Mouse (Mus musculus) induced T-regulatory cell, adult 2 months (primary cell): ENCODE data around the gene Kirrel3.
A peak's percentile ranks its signal among the peaks of the same experiment; 100 is the strongest.

ENCODE experiments used
- DNase-seq: peaks from one replicate; pipeline ENCODE4 v3.0.0-alpha.2; 2012; ENCODE audit warnings: low read depth

Gene Kirrel3

DNA sequence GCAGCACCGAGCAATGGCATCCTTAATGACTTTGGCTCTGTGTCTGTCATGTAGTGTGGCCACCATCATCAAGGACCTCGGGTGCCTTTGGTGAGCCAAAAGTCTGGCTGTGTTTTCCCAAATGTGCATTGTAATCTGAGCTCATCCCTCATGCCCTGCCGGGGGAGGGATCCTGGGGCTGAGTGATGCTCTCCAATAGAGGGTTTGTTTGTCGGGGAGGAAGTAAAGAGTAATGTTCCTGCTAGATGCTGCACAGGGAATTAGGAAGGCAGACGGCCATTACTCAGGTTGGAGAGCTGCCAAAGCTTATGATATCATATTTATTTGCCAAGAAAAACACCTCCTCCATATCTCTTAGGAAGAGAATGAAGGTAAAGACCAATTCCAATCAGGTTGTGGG lies 401.1 kb downstream of the Kirrel3 start:
- DNase-seq, result no peak

GRCm38 (mm10) chr9:34887196-34887595 lies 401.5 kb downstream of the Kirrel3 start:
- no peak for DNase-seq

DNA sequence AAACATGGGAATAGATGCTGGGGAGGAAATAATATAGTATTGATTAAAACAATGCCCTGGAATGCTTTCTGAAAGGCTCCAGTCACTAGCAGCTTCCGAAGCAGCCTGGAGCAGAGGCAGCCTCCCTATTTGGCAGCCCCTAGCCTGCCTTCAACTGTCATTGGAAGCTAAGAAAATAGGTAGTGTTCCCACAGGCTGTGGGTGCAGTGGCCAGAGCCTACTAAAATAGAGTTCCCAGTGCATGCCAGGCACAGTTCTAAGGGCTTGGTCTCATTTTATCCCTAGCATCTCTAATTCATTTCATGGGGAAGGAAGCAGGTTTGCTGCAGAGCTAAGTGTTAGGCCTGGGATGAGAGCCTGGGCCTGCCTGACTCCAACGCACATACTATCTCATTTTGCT lies 402.6 kb downstream of the Kirrel3 start:
- no peak for DNase-seq

DNA sequence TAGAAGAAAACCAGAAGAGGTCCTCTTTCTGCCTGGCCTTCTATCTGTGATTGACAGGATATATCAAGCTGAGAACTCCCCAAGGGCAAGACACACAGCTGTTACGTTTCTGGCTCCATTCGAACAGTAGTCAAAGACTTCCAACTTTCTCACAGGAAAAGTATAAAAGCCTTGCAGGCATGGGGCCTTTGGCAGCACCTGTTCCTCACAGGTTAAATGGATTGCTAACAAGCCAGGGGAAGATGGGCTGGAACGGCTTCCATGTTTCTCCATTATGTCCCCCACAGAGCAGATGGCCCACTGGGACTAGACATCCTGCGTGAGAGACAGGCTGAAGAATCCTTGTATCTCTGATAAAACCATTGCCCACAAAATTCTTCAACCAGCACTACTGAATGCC lies 415.5 kb downstream of the Kirrel3 start:
- DNase-seq, result no peak

- DNase-seq, result no peak
Measured at GRCm38 (mm10) chr9:34901888-34902287, 416.2 kb downstream of the Kirrel3 start.

- DNase-seq, result no peak
Measured at GRCm38 (mm10) chr9:34905164-34905563, 419.5 kb downstream of the Kirrel3 start.

DNA sequence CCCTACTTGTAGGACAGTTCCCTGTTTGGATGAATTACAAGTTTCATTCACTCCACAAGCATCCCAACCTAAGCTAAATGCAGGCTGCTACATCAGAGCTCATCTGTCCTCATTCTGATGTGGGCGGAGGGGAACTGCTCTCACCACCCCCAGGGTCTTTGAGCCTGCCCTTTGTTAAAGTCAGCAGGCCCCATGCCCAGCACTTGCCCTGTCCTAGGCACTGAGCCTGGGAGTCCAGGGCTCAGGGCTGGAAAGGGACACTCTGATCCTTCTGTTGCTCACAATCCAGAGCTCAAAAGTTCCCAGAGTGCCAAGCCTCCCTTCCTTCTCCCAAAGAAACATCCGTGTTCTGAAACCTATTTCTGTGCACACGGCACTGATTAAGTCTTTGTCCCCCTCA lies 422.3 kb downstream of the Kirrel3 start:
- DNase-seq, result no peak

DNA sequence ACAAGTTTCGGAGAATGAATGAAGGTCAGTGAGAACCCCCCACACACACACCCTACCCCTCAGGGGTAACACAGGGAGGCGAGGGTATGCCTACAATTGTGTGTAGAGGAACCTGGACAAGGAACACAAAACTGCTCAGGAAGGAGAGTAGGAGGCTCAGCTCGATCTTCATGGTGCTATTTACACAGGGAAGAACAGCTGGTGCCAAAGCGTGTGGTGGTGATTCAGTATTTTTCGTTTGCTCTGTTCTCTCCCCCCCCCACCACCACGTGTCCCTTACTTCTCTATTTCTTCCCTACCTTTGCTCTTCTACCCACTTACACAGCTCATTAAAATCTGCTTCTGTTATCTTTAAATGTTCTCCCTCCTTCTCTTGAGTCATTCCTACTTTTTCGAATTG lies 426.1 kb downstream of the Kirrel3 start:
- no peak for DNase-seq

GRCm38 (mm10) chr9:34912273-34912972 lies 426.7 kb downstream of the Kirrel3 start:
- DNase-seq, result no peak

DNA sequence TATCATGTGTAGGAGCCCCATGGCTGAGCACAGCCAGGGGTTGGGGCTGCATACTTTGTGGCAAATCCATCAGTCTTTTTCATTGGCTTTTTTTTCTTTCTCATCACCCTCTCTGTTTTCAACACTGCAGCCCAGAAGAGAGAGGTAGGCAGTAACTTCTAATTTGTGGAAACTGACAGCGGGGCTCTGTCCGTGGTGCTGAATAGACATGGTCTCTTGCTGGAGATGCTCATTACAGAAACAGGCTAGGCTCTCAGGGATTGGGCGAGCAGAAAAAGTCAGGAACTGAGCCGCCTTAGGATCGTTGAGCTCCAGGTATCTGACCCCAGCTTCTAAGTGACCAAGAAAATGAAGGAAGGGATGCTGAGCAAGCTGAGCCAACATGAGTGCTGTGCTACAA lies 427.3 kb downstream of the Kirrel3 start:
- peak; percentile 18 for DNase-seq

DNA sequence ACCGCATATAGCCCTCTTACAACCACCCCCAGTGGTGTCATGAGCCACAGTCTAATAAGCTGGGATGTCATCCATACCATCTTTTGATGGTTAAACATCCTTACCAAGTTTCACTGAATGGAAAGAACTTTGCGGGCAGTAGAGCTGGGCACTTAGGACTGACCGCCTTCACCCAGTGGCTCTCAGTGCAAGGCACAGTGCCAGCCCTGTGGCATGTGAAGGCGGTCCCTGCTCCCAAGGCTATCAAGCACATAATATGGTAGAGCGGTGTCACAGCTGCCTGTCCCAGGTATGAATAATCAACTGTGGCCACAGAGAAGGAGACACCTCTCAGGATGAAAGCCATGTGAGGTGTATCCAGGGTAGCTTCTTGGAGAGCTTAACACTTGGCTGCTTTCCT lies 433.3 kb downstream of the Kirrel3 start:
- DNase-seq, result no peak

GRCm38 (mm10) chr9:34920116-34920515 lies 434.4 kb downstream of the Kirrel3 start:
- DNase-seq, result no peak

DNA sequence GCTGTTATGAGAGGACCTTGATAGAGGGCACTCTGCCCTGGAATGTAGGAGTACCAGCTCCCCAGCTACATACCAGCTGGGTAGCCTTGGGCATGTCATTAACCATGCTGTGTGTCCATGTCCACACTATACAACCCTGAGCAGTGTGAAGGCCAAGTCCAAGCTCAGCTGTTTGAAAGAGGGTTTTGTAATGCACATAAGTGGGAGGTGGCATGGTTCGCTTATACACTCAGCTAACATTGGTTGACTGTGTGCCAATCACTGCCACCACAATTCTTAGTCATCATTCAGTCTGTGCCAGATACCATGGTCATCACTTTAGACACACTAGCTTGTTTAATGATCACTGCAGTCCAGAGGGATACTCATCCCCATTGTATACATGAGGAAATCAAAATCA lies 436.2 kb downstream of the Kirrel3 start:
- no peak for DNase-seq

GRCm38 (mm10) chr9:34922716-34923115 lies 437.0 kb downstream of the Kirrel3 start:
- no peak for DNase-seq

GRCm38 (mm10) chr9:34923134-34923931 lies 437.6 kb downstream of the Kirrel3 start:
- DNase-seq, result no peak

DNA sequence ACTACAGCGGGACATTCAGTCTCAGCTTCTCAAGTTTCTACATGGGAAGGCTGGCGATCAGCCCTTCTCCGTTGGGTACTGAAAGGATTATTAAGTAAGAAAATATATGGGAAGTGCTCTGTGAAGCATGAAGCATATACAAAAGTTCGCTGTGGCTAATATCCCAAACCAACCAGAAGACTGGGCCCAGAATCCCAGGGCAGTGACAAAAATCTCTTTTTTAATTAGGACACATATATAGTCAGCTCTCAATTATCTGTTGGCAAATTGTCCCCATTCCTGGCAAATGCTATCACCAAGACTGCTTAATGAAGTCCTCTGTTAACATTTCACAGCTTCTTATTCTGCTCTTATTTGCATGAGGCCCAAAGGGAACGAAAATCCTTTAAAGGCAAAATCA lies 439.9 kb downstream of the Kirrel3 start:
- no peak for DNase-seq

- DNase-seq, result no peak
Measured at GRCm38 (mm10) chr9:34930371-34930770, 444.7 kb downstream of the Kirrel3 start.

GRCm38 (mm10) chr9:34938140-34938539 lies 452.4 kb downstream of the Kirrel3 start:
- DNase-seq, result no peak

GRCm38 (mm10) chr9:34939621-34940020 lies 453.9 kb downstream of the Kirrel3 start:
- DNase-seq, result no peak

DNA sequence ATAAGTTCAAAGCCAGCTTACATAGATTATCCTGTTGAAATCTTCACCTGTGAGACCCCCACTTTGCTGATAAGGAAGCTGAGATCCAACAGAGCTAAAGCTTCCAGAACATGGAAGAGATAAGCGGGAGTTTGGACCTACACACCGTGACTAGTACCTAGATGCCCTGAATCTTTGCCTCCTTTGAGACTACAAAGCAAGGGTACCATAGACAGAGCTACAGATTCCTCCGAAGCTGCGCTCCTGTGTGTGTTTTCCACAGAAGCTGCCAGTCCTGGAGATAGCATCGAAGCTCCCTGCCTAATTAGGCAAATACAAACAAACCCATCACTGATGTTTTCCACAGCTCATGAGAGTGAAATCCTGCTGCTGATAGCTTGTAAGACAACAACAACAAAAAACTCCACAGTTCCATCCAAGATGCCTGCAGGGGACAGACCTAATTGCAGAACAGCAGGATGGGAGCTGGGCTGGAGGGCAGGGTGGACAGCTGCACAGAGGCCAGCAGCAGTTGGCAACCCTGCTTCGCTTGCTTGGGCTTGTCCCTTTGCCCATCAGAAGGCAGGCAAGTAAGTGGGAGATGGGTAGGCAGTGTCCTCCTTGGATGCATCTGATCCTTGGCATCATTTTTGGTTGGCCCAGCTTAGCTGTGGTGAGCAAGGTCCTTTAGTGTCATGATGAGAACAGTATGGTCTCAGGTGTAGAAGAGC lies 456.6 kb downstream of the Kirrel3 start:
- no peak for DNase-seq

GRCm38 (mm10) chr9:34942996-34943395 lies 457.3 kb downstream of the Kirrel3 start:
- DNase-seq, result no peak

DNA sequence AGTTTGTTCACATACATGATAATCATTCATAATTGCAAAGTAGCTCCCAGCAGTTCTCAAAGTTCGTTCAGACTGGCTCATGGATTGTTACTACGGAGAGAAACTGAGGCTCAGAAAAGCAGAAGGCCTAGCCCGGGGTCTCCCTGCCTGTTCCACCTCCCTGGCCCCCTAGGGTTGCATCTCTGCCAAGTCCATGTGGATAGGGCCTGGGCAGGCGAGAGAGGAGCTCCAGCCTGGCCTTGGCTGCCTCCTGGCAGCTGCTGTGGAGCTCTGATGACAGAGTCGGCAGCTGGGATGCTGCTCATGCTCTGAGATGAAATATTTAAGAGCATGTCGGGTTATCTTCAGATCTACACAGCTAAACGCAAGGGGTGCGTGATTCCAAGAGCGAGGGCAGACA lies 459.6 kb downstream of the Kirrel3 start:
- no peak for DNase-seq

DNA sequence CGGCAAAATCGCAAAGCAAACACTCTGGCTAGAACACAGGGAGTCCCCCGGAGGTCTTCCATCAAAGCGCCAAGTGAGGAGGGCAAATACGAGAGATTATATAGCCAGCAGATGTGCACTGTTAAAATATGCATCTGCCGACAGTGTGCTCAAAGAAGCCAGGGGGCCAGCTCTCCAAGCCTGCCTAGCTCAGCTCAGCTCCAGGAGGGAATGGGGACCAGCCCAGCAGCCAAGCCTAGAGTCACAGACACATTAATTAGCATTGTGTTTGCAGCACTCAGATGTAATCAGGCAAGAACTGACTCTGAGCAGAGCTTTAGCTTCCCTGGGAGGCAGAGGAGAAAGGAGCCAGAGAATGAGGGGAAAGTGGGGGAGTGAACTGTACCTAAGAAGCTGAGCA lies 461.6 kb downstream of the Kirrel3 start:
- no peak for DNase-seq
